Mouse (Mus musculus) embryonic facial prominence, embryonic 13.5 days (tissue): ENCODE results near the gene Sema4a. TPM values are rescaled to one million over a fixed set of nuclear protein-coding genes. Genes with fewer than 3 reads are reported as not detected.
A peak's percentile ranks its signal among the peaks of the same experiment; 100 is the strongest.
"Not testable (repeated sequence)": the region's sequence is repeated elsewhere in the genome, so short reads cannot be mapped to it uniquely, and the experiment has no call there.

Source experiments
- ATAC-seq: fragments of 200-750 bp; cut with Nextera tagmentation; 2 replicates; pipeline ENCODE4 v1.8.0; 2017; ENCODE audit warnings: low read depth; ENCODE audit not compliant: insufficient number of reproducible peaks, insufficient read depth, low FRiP score, low TSS enrichment
- H3K27ac ChIP-seq: fragments of 300-500 bp; sonication (generic); 2 replicates; pipeline ENCODE4 v1.5.1; 2015; ENCODE audit warnings: moderate library complexity, mild to moderate bottlenecking, inconsistent platforms
- H3K27me3 ChIP-seq: fragments of 300-500 bp; sonication (generic); 2 replicates; pipeline ENCODE4 v1.6.1; 2015; ENCODE audit warnings: mild to moderate bottlenecking, inconsistent platforms
- H3K36me3 ChIP-seq: fragments of 300-500 bp; sonication (generic); 2 replicates; pipeline ENCODE4 v1.6.1; 2015; ENCODE audit warnings: mild to moderate bottlenecking, inconsistent platforms
- H3K4me1 ChIP-seq: fragments of 300-500 bp; sonication (generic); 2 replicates; pipeline ENCODE4 v1.6.1; 2015; ENCODE audit warnings: inconsistent platforms
- H3K4me2 ChIP-seq: fragments of 300-500 bp; sonication (generic); 2 replicates; pipeline ENCODE4 v1.6.1; 2015; ENCODE audit warnings: moderate library complexity, mild to moderate bottlenecking, inconsistent platforms
- H3K4me3 ChIP-seq: fragments of 300-500 bp; sonication (generic); 2 replicates; pipeline ENCODE4 v1.5.1; 2015; ENCODE audit warnings: mild to moderate bottlenecking, inconsistent platforms
- H3K9ac ChIP-seq: fragments of 300-500 bp; sonication (generic); 2 replicates; pipeline ENCODE4 v1.6.1; 2015; ENCODE audit warnings: mild to moderate bottlenecking, inconsistent platforms
- H3K9me3 ChIP-seq: fragments of 300-500 bp; sonication (generic); 2 replicates; pipeline ENCODE4 v1.6.1; 2016; ENCODE audit warnings: inconsistent platforms
- WGBS: fragments of 180-500 bp; shearing (Covaris S2); methylation state at CpG from one replicate; pipeline ENCODE4 v1.1.7; 2015; ENCODE audit warnings: mixed read lengths; 5-methylcytosine and 5-hydroxymethylcytosine counted together
- polyA plus RNA-seq: library from polyadenylated mRNA; unstranded; fragments of >200 nt; fragmentation: Nextera tagmentation; extraction: Ambion mirVana; gene quantifications from 2 replicates; pipeline ENCODE4 v1.2.1, GENCODE M21; 2015

Sema4a gene
- polyA plus RNA-seq, 1 experiment from 2014 or later = 13.3 TPM

DNA sequence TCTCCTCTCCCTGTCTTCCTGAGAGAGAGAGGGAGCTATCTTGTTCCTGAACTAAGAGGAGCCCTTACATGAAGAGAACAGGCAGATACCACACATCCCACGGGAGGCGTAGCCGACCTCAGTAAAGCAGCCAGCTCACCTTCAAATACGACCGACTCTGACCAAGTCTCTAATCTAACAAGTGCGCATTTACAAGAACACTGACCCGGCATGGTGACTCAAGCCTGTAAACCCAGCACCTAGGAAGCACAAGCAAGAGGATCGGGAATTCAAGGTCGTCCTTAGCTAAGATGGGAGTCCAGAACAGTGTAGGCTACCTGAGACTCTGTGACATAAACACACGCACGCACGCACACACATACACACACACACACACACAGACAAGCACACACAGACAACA is 18.5 kb downstream of the Sema4a start:
- 86% methylated on average over 12 of the region's 12 CpGs for whole genome bisulfite sequencing
- Histone ChIP-seq H3K27me3 (no peaks in the 10 kb centered on the region), H3K36me3 (peaks cover 10% of the 10 kb centered on the region), H3K4me3 (no peak overlapping the region), H3K4me1 (peaks cover 15% of the 10 kb centered on the region), H3K9ac (no peak overlapping the region), H3K9me3 (no peaks in the 10 kb centered on the region), H3K27ac (no peak overlapping the region), H3K4me2 (no peak overlapping the region)
- ATAC-seq = no peak

- Histone ChIP-seq H3K36me3 (peaks cover 17% of the 10 kb centered on the region), H3K4me1 (peaks cover 25% of the 10 kb centered on the region), H3K27me3 (no peaks in the 10 kb centered on the region), H3K9me3 (no peaks in the 10 kb centered on the region), H3K27ac (no peak overlapping the region; the same call in 1 of the 2 replicates), H3K4me3 (no peak overlapping the region), H3K4me2 (peak overlapping the region; percentile 39), H3K9ac (0 out of 2 replicates have a peak overlapping the region, but pooled peaks have one; percentile 27)
- WGBS = 24% methylated on average over 27 of the region's 27 CpGs
- no peak for ATAC-seq
Observed at GRCm38 (mm10) chr3:88440500-88441381, 20.2 kb downstream of the Sema4a start.

DNA sequence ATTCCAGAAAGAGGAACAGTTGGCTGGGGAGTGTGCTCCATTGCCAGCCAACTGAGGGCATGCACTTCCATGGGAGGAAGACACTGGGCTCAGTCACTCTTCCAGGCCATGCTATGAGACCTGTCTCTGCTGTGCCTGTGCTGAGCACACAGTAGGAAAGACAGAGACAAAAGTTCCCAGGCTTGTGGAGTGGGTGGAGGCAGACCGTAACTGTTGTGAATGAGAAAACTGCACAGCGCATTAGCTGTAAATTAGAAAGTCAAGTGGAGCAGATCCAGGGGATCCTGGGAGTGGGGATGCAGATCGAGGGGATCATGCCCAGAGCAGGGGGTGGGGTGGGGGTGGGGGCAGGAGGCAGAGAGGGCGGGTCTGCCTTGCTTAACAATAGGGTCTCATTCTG is 21.4 kb downstream of the Sema4a start:
- H3K4me1 ChIP-seq = peaks cover 29% of the 10 kb centered on the region
- peaks cover 17% of the 10 kb centered on the region for H3K36me3 ChIP-seq
- H3K9ac ChIP-seq = no peak overlapping the region
- no peak for ATAC-seq
- no peaks in the 10 kb centered on the region for H3K9me3 ChIP-seq
- H3K27me3 ChIP-seq = no peaks in the 10 kb centered on the region
- no peak overlapping the region for H3K4me3 ChIP-seq
- no peak overlapping the region for H3K27ac ChIP-seq
- WGBS = 62% methylated on average over 4 of the region's 4 CpGs
- H3K4me2 ChIP-seq = no peak overlapping the region

- no peak overlapping the region for H3K4me3 ChIP-seq
- H3K36me3 ChIP-seq = peaks cover 17% of the 10 kb centered on the region
- WGBS = 73% methylated on average over 10 of the region's 10 CpGs
- H3K9me3 ChIP-seq = no peaks in the 10 kb centered on the region
- H3K4me1 ChIP-seq = peaks cover 29% of the 10 kb centered on the region
- no peak overlapping the region for H3K9ac ChIP-seq
- H3K4me2 ChIP-seq = peak overlapping the region; percentile 57
- no peak for ATAC-seq
- H3K27me3 ChIP-seq = no peaks in the 10 kb centered on the region
- no peak overlapping the region for H3K27ac ChIP-seq
Observed at GRCm38 (mm10) chr3:88437454-88437853, 23.5 kb downstream of the Sema4a start.

- Histone ChIP-seq H3K36me3 (peaks cover 17% of the 10 kb centered on the region), H3K4me1 (peaks cover 29% of the 10 kb centered on the region), H3K4me3 (peak overlapping the region; percentile 31), H3K4me2 (peak overlapping the region; percentile 57), H3K27ac (no peak overlapping the region; the same call in 1 of the 2 replicates), H3K9ac (peak overlapping the region; percentile 58), H3K9me3 (no peaks in the 10 kb centered on the region), H3K27me3 (no peaks in the 10 kb centered on the region)
- 15% methylated on average over 29 of the region's 29 CpGs for WGBS
- ATAC-seq = 0 out of 2 replicates have a peak, but pooled peaks have one; percentile 57
Observed at GRCm38 (mm10) chr3:88436395-88437201, 24.4 kb downstream of the Sema4a start.

DNA sequence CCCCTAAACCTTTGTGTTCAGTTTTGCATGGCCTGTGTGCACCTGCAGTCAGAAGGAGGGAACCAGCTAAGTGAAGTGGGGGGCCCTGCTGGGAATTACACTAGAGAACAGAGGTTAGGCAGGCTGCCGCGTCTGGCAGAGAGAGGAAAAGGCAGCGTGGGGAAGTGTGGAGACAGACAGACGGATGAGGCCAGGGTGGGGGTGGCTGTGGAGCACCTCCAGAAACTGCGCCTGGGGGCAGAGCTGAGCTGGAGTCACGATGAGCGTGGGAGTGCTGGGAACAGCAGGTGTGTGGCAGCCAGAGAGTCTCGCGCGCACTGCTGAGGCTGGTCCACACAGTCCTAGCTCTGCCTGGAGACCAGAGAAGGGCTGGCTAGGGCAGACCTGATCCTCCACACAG is 25.5 kb downstream of the Sema4a start:
- peaks cover 23% of the 10 kb centered on the region for H3K4me1 ChIP-seq
- H3K36me3 ChIP-seq = peaks cover 17% of the 10 kb centered on the region
- 0 out of 2 replicates have a peak overlapping the region, but pooled peaks have one; percentile 32 for H3K9ac ChIP-seq
- WGBS = 47% methylated on average over 10 of the region's 10 CpGs
- H3K4me2 ChIP-seq = no peak overlapping the region
- no peak overlapping the region for H3K4me3 ChIP-seq
- no peaks in the 10 kb centered on the region for H3K9me3 ChIP-seq
- ATAC-seq = no peak
- no peak overlapping the region for H3K27ac ChIP-seq
- H3K27me3 ChIP-seq = no peaks in the 10 kb centered on the region

GRCm38 (mm10) chr3:88428639-88429038 is 32.3 kb downstream of the Sema4a start:
- H3K27me3 ChIP-seq, H3K27ac ChIP-seq, ATAC-seq: not testable (repeated sequence)

GRCm38 (mm10) chr3:88427342-88427905 is 33.6 kb downstream of the Sema4a start:
- Histone ChIP-seq H3K4me3 (no peak overlapping the region), H3K9ac (no peak overlapping the region), H3K9me3 (no peaks in the 10 kb centered on the region), H3K4me1 (peaks cover 19% of the 10 kb centered on the region), H3K27ac (no peak overlapping the region), H3K4me2 (no peak overlapping the region), H3K36me3 (no peaks in the 10 kb centered on the region), H3K27me3 (no peaks in the 10 kb centered on the region)
- ATAC-seq = no peak
- 74% methylated on average over 4 of the region's 4 CpGs for WGBS

More at GRCm38 (mm10) chr3:88428639-88429038, 32.3 kb downstream of the Sema4a start:
- H3K9me3 ChIP-seq, H3K9ac ChIP-seq, H3K36me3 ChIP-seq, H3K4me2 ChIP-seq, H3K4me3 ChIP-seq, H3K4me1 ChIP-seq: not testable (repeated sequence)
- 69% methylated on average over 8 of the region's 8 CpGs for WGBS

DNA sequence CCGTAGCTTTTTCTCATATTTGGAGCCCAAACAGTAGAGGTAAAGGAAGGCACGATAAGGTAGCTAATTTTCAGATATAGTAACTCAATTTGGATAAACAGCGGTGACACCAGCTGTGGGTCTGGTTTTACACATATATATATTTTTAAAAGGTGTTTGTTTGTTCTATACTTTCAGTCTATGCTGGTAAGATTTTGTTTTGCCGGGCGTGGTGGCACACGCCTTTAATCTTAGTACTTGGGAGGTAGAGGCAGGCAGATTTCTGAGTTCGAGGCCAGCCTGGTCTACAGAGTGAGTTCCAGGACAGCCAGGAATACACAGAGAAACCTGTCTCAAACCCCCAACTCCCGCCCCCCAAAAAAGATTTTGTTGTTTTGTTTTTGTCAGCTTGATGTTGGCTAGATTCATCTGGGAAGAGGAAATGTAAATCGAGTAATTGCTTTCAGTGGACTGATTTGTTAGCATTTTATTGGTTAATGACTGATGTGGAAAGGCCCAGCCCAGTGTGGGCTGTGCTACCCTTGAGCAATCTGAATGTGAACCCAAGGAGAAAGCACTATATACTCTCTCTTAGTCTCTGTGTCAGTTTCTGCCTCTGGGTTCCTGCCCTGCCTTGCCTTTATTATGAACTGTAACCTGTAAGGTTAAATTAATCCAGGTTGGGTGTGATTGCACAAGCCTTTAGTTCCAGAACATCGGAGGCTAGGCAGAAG is 35.1 kb downstream of the Sema4a start:
- peaks cover 23% of the 10 kb centered on the region for H3K4me1 ChIP-seq
- H3K27ac ChIP-seq = peak overlapping the region; percentile 62; the same call in 1 of the 2 replicates
- H3K4me2 ChIP-seq = peak overlapping the region; percentile 89; the same call in 1 of the 2 replicates
- no peak for ATAC-seq
- H3K9ac ChIP-seq = no peak overlapping the region
- H3K4me3 ChIP-seq = peak overlapping the region; percentile 75; the same call in 1 of the 2 replicates
- WGBS = 81% methylated on average over 10 of the region's 10 CpGs
- peaks cover 9% of the 10 kb centered on the region for H3K36me3 ChIP-seq
- H3K27me3 ChIP-seq = no peaks in the 10 kb centered on the region
- H3K9me3 ChIP-seq = no peaks in the 10 kb centered on the region

DNA sequence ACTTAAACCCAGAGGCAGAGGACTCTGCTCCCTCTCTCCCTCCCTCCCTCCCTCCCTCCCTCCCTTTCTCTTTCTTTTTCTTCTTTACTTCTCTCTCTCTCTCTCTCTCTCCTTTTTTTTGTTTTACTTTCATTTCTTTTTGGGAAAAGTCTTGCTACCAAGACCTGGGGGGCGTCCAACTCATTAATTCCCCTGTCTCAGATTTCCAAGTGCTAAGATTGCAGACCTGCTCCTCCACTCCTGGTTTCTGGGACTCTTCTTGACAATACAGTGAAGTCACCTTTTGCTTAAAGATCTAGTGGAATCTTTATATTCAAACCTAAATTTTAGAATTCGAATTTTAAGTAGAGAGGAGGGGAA is 35.7 kb downstream of the Sema4a start:
- Histone ChIP-seq H3K4me3 (peak overlapping the region; percentile 75), H3K4me1 (peaks cover 23% of the 10 kb centered on the region), H3K9me3 (no peaks in the 10 kb centered on the region), H3K27me3 (no peaks in the 10 kb centered on the region), H3K4me2 (peak overlapping the region; percentile 89), H3K27ac (peak overlapping the region; percentile 62; the same call in 1 of the 2 replicates), H3K9ac (no peak overlapping the region), H3K36me3 (peaks cover 14% of the 10 kb centered on the region)
- ATAC-seq = no peak
- WGBS = 6% methylated on average over 2 of the region's 2 CpGs
